Mouse (Mus musculus) liver, embryonic 12.5 days (tissue): ENCODE data around the gene Dcaf7. TPM values are rescaled to one million over a fixed set of nuclear protein-coding genes. Genes with fewer than 3 reads are reported as not detected.
A peak's percentile ranks its signal among the peaks of the same experiment; 100 is the strongest.
"Not testable (repeated sequence)": the region's sequence is repeated elsewhere in the genome, so short reads cannot be mapped to it uniquely, and the experiment has no call there.

Source experiments
- ATAC-seq: fragments of 200-750 bp; cut with Nextera tagmentation; 2 replicates; pipeline ENCODE4 v1.8.0; 2017; ENCODE audit warnings: moderate number of reproducible peaks, mild to moderate bottlenecking, moderate library complexity
- H3K27ac ChIP-seq: fragments of 300-500 bp; sonication (generic); 2 replicates; pipeline ENCODE4 v1.5.1; 2016; ENCODE audit warnings: mild to moderate bottlenecking
- H3K27me3 ChIP-seq: fragments of 300-500 bp; sonication (generic); replicated peaks from 2 replicates; pipeline ENCODE4 v1.6.1; 2016; ENCODE audit warnings: mild to moderate bottlenecking, moderate library complexity
- H3K36me3 ChIP-seq: fragments of 300-500 bp; sonication (generic); 2 replicates; pipeline ENCODE4 v1.6.1; 2016; ENCODE audit warnings: mild to moderate bottlenecking, moderate library complexity
- H3K4me1 ChIP-seq: fragments of 300-500 bp; sonication (generic); 2 replicates; pipeline ENCODE4 v1.6.1; 2016
- H3K4me2 ChIP-seq: fragments of 300-500 bp; sonication (generic); 2 replicates; pipeline ENCODE4 v1.6.1; 2016; ENCODE audit warnings: mild to moderate bottlenecking, moderate library complexity
- H3K4me3 ChIP-seq: fragments of 300-500 bp; sonication (generic); 2 replicates; pipeline ENCODE4 v1.5.1; 2016; ENCODE audit warnings: mild to moderate bottlenecking, moderate library complexity
- H3K9ac ChIP-seq: fragments of 300-500 bp; sonication (generic); 2 replicates; pipeline ENCODE4 v1.6.1; 2016; ENCODE audit warnings: mild to moderate bottlenecking, moderate library complexity
- H3K9me3 ChIP-seq: fragments of 300-500 bp; sonication (generic); replicated peaks from 2 replicates; pipeline ENCODE4 v1.6.1; 2016; ENCODE audit warnings: mild to moderate bottlenecking, moderate library complexity
- WGBS: fragments of 180-500 bp; shearing (Covaris S2); methylation state at CpG from one replicate; pipeline ENCODE4 v1.1.7; 2016; ENCODE audit not compliant: insufficient replicate concordance; 5-methylcytosine and 5-hydroxymethylcytosine counted together
- polyA plus RNA-seq: library from polyadenylated mRNA; unstranded; fragments of >200 nt; fragmentation: Nextera tagmentation; extraction: Ambion mirVana; gene quantifications from 2 replicates; pipeline ENCODE4 v1.2.1, GENCODE M21; 2016

Dcaf7 gene
- polyA plus RNA-seq, 1 experiment from 2014 or later, result 41.5 TPM

GRCm38 (mm10) chr11:106066616-106067015 is 29.9 kb downstream of the Dcaf7 start:
- Histone ChIP-seq H3K4me2 (peak overlapping the region; percentile 79), H3K27ac (peak overlapping the region; percentile 80), H3K4me1 (peaks cover 26% of the 10 kb centered on the region), H3K4me3 (peak overlapping the region; percentile 79), H3K36me3 (peaks cover 17% of the 10 kb centered on the region), H3K9ac (peak overlapping the region; percentile 87)
- H3K27me3 ChIP-seq, H3K9me3 ChIP-seq, ATAC-seq: not testable (repeated sequence)
- WGBS, result 7% methylated on average over 23 of the region's 23 CpGs

GRCm38 (mm10) chr11:106073774-106074173 is 37.1 kb downstream of the Dcaf7 start:
- Histone ChIP-seq H3K9me3 (no peaks in the 10 kb centered on the region), H3K4me3 (no peak overlapping the region), H3K4me2 (no peak overlapping the region), H3K9ac (no peak overlapping the region), H3K4me1 (no peaks in the 10 kb centered on the region), H3K27ac (no peak overlapping the region), H3K27me3 (no peaks in the 10 kb centered on the region), H3K36me3 (peaks cover 41% of the 10 kb centered on the region)
- 56% methylated on average over 3 of the region's 3 CpGs for WGBS
- no peak for ATAC-seq

GRCm38 (mm10) chr11:106076321-106076720 is 39.6 kb downstream of the Dcaf7 start:
- H3K27me3 ChIP-seq, result 0 out of 2 replicates have a peak, but pooled peaks cover under 1% of the 10 kb centered on the region
- WGBS, result 2% methylated on average over 4 of the region's 4 CpGs
- H3K27ac ChIP-seq, result no peak overlapping the region
- H3K4me3 ChIP-seq, result no peak overlapping the region
- H3K36me3 ChIP-seq, result peaks cover 27% of the 10 kb centered on the region
- H3K9ac ChIP-seq, result no peak overlapping the region
- no peaks in the 10 kb centered on the region for H3K9me3 ChIP-seq
- peak; percentile 49; the same call in 1 of the 2 replicates for ATAC-seq
- H3K4me2 ChIP-seq, result no peak overlapping the region
- H3K4me1 ChIP-seq, result no peaks in the 10 kb centered on the region

- Histone ChIP-seq H3K36me3 (no peaks in the 10 kb centered on the region), H3K4me3 (peak within 1 kb of the TSS; percentile 74), H3K4me1 (peaks cover 28% of the 10 kb centered on the region), H3K27ac (peak within 1 kb of the TSS; percentile 89), H3K9me3 (no peaks in the 10 kb centered on the region), H3K9ac (peak within 1 kb of the TSS; percentile 81), H3K4me2 (peak within 1 kb of the TSS; percentile 99), H3K27me3 (peaks cover 29% of the 10 kb centered on the region)
- under 1% methylated on average over 69 of the region's 69 CpGs for WGBS
- ATAC-seq, result peak; percentile 98
Measured at GRCm38 (mm10) chr11:106083708-106084701, 47.3 kb downstream of the Dcaf7 start, which contains the start of gene Map3k3. Map3k3 (plus strand) TSS chr11:106084613.

- H3K4me2 ChIP-seq, result peak overlapping the region; percentile 99
- peak overlapping the region; percentile 89 for H3K27ac ChIP-seq
- ATAC-seq, result peak; percentile 57
- no peaks in the 10 kb centered on the region for H3K36me3 ChIP-seq
- peak overlapping the region; percentile 74 for H3K4me3 ChIP-seq
- H3K4me1 ChIP-seq, result peaks cover 28% of the 10 kb centered on the region
- no peaks in the 10 kb centered on the region for H3K9me3 ChIP-seq
- under 1% methylated on average over 61 of the region's 61 CpGs for WGBS
- H3K9ac ChIP-seq, result peak overlapping the region; percentile 81
- H3K27me3 ChIP-seq, result peaks cover 29% of the 10 kb centered on the region
Measured at GRCm38 (mm10) chr11:106084911-106085561, 48.4 kb downstream of the Dcaf7 start.

- no peak for ATAC-seq
- 46% methylated on average over 1 of the region's 1 CpGs for WGBS
Measured at GRCm38 (mm10) chr11:106098223-106098622, 61.6 kb downstream of the Dcaf7 start.

GRCm38 (mm10) chr11:106102866-106103265 is 66.2 kb downstream of the Dcaf7 start:
- Histone ChIP-seq H3K36me3 (0 out of 2 replicates have a peak, but pooled peaks cover 11% of the 10 kb centered on the region), H3K9me3 (no peaks in the 10 kb centered on the region), H3K27ac (no peak overlapping the region), H3K27me3 (no peaks in the 10 kb centered on the region), H3K4me2 (no peak overlapping the region), H3K4me1 (no peaks in the 10 kb centered on the region), H3K4me3 (no peak overlapping the region), H3K9ac (no peak overlapping the region)
- 65% methylated on average over 3 of the region's 3 CpGs for WGBS
- no peak for ATAC-seq

More at GRCm38 (mm10) chr11:106098223-106098622, 61.6 kb downstream of the Dcaf7 start:
- H3K27ac ChIP-seq, result no peak overlapping the region
- H3K4me1 ChIP-seq, result no peaks in the 10 kb centered on the region
- H3K4me2 ChIP-seq, result no peak overlapping the region
- 0 out of 2 replicates have a peak overlapping the region, but pooled peaks have one; percentile 3 for H3K9ac ChIP-seq
- 0 out of 2 replicates have a peak, but pooled peaks cover 7% of the 10 kb centered on the region for H3K36me3 ChIP-seq
- no peaks in the 10 kb centered on the region for H3K27me3 ChIP-seq
- no peak overlapping the region for H3K4me3 ChIP-seq
- H3K9me3 ChIP-seq, result no peaks in the 10 kb centered on the region

GRCm38 (mm10) chr11:106106047-106106587 is 69.4 kb downstream of the Dcaf7 start:
- H3K9me3 ChIP-seq, result no peaks in the 10 kb centered on the region
- no peak for ATAC-seq
- no peak overlapping the region for H3K27ac ChIP-seq
- no peak overlapping the region for H3K4me2 ChIP-seq
- H3K27me3 ChIP-seq, result no peaks in the 10 kb centered on the region
- H3K36me3 ChIP-seq, result 0 out of 2 replicates have a peak, but pooled peaks cover 11% of the 10 kb centered on the region
- no peaks in the 10 kb centered on the region for H3K4me1 ChIP-seq
- H3K4me3 ChIP-seq, result no peak overlapping the region
- H3K9ac ChIP-seq, result no peak overlapping the region
- 19% methylated on average over 8 of the region's 8 CpGs for WGBS

Other genes with a start within 250 kb of the Dcaf7 start
- 1.9 TPM in 2 replicates for gene Cyb561, start 83.5 kb upstream of the Dcaf7 start, polyA plus RNA-seq
- gene Ace, start 68.9 kb upstream of the Dcaf7 start, polyA plus RNA-seq, result 0.07 TPM in 2 replicates
- gene Ace3, start 42.2 kb upstream of the Dcaf7 start, polyA plus RNA-seq, result not detected in 2 replicates
- gene Kcnh6, start 28.7 kb upstream of the Dcaf7 start, polyA plus RNA-seq, result 0.06 and 0.08 TPM in 2 replicates
- gene Taco1, start 29.2 kb downstream of the Dcaf7 start, polyA plus RNA-seq, result 9.6 and 10.6 TPM in 2 replicates
- gene Map3k3, start 47.7 kb downstream of the Dcaf7 start, polyA plus RNA-seq, result 9.7 and 11.2 TPM in 2 replicates
- not detected in 2 replicates for gene Gm10840, start 124.0 kb downstream of the Dcaf7 start, polyA plus RNA-seq
- gene Limd2, start 124.0 kb downstream of the Dcaf7 start, polyA plus RNA-seq, result 109 and 112 TPM in 2 replicates
- gene Strada, start 165.3 kb downstream of the Dcaf7 start, polyA plus RNA-seq, result 12.2 and 12.6 TPM in 2 replicates
- gene Ccdc47, start 179.5 kb downstream of the Dcaf7 start, polyA plus RNA-seq, result 53.9 and 56.6 TPM in 2 replicates
- 42.3 and 42.6 TPM in 2 replicates for gene Ddx42, start 180.1 kb downstream of the Dcaf7 start, polyA plus RNA-seq
- 80.9 and 83.5 TPM in 2 replicates for gene Ftsj3, start 219.2 kb downstream of the Dcaf7 start, polyA plus RNA-seq
- 219 and 221 TPM in 2 replicates for gene Psmc5, start 219.3 kb downstream of the Dcaf7 start, polyA plus RNA-seq
- gene Smarcd2, start 236.1 kb downstream of the Dcaf7 start, polyA plus RNA-seq, result 52.4 and 55.2 TPM in 2 replicates
- 0.57 and 0.83 TPM in 2 replicates for gene Tcam1, start 239.8 kb downstream of the Dcaf7 start, polyA plus RNA-seq